In genomic region chr12:86974387-86975288, GRCm38 (mm10) we compare ENCODE assay signal across 8 mouse cellular contexts. TPM values are rescaled to one million over a fixed set of nuclear protein-coding genes. Genes with fewer than 3 reads are reported as not detected.
DNase-seq lines count a peak whose midpoint lies in the region; ATAC-seq and TF ChIP-seq lines count a peak whose summit lies in the region.

No protein-coding gene starts in this region.

- peak; percentile 50; the same call in 1 of the 2 replicates for ATAC-seq in erythroid progenitor cell, adult 5-6 weeks (replicated peaks; ENCODE audit: low FRiP score, poor library complexity, severe bottlenecking)
- 0 out of 2 replicates have a peak, but pooled peaks have one; percentile 27 for ATAC-seq in heart, embryonic 15.5 days (replicated peaks; ENCODE audit: insufficient number of reproducible peaks, insufficient read depth, low FRiP score, low read depth)
- peak; percentile 49 for ATAC-seq in liver, postnatal 0 days
- ATAC-seq in neural tube, embryonic 14.5 days (ENCODE audit: low read depth), result peak; percentile 83

- TF ChIP-seq CTCF in bone marrow macrophage, adult 2 months (IDR thresholded peaks at IDR 0.05; ENCODE audit: low read depth, low read length), result peak; percentile 97
- peak; percentile 96 for TF ChIP-seq CTCF in liver, postnatal 0 days (IDR thresholded peaks at IDR 0.05; ENCODE audit: low read depth)

- TF ChIP-seq EP300 in liver, postnatal 0 days (IDR thresholded peaks at IDR 0.05; ENCODE audit: low read depth), result no peak

- H3K27ac ChIP-seq in bone marrow macrophage, adult 2 months (ENCODE audit: insufficient read depth, low read depth, low read length), result no peak overlapping the region
- H3K27ac ChIP-seq in heart, embryonic 15.5 days, result peak overlapping the region; percentile 34; the same call in 1 of the 2 replicates
- no peak overlapping the region for H3K27ac ChIP-seq in liver, postnatal 0 days (ENCODE audit: low read depth)
- H3K27ac ChIP-seq in neural tube, embryonic 14.5 days (ENCODE audit: low read depth, low read length), result peak overlapping the region; percentile 88

- no peaks in the 10 kb centered on the region for H3K36me3 ChIP-seq in heart, embryonic 15.5 days
- no peaks in the 10 kb centered on the region for H3K36me3 ChIP-seq in liver, postnatal 0 days (replicated peaks; ENCODE audit: insufficient read depth, low read length)
- H3K36me3 ChIP-seq in neural tube, embryonic 14.5 days (ENCODE audit: control insufficient read depth, insufficient read depth, low read length), result no peaks in the 10 kb centered on the region

- peak overlapping the region; percentile 70 for H3K4me2 ChIP-seq in heart, embryonic 15.5 days
- peak overlapping the region; percentile 56 for H3K4me2 ChIP-seq in liver, postnatal 0 days (ENCODE audit: low read depth, low read length)
- peak overlapping the region; percentile 43 for H3K4me2 ChIP-seq in neural tube, embryonic 14.5 days (ENCODE audit: low read depth, low read length)

- peaks cover 18% of the 10 kb centered on the region for H3K4me1 ChIP-seq in bone marrow macrophage, adult 2 months (ENCODE audit: control insufficient read depth, insufficient read depth, low read length)
- H3K4me1 ChIP-seq in heart, embryonic 15.5 days (replicated peaks), result peaks cover 33% of the 10 kb centered on the region
- H3K4me1 ChIP-seq in liver, postnatal 0 days (ENCODE audit: insufficient read depth), result peaks cover 9% of the 10 kb centered on the region
- peaks cover 32% of the 10 kb centered on the region for H3K4me1 ChIP-seq in neural tube, embryonic 14.5 days (ENCODE audit: control insufficient read depth, insufficient read depth, low read length)

- H3K9ac ChIP-seq in heart, embryonic 15.5 days, result peak overlapping the region; percentile 41
- no peak overlapping the region for H3K9ac ChIP-seq in liver, postnatal 0 days (replicated peaks)
- H3K9ac ChIP-seq in neural tube, embryonic 14.5 days (replicated peaks; ENCODE audit: low read depth, low read length), result peak overlapping the region; percentile 34; the same call in 1 of the 2 replicates

- no peak for TF ChIP-seq POLR2A in bone marrow macrophage, adult 2 months (IDR thresholded peaks at IDR 0.05; ENCODE audit: borderline replicate concordance, low read depth, low read length)

- no peaks in the 10 kb centered on the region for H3K9me3 ChIP-seq in heart, embryonic 15.5 days (replicated peaks)
- H3K9me3 ChIP-seq in liver, postnatal 0 days (ENCODE audit: low read length), result no peaks in the 10 kb centered on the region
- H3K9me3 ChIP-seq in neural tube, embryonic 14.5 days (ENCODE audit: control insufficient read depth, low read length), result no peaks in the 10 kb centered on the region

- peak overlapping the region; percentile 46 for H3K4me3 ChIP-seq in bone marrow macrophage, adult 2 months (ENCODE audit: insufficient read depth, low read length)
- peak overlapping the region; percentile 37 for H3K4me3 ChIP-seq in heart, embryonic 15.5 days
- no peak overlapping the region for H3K4me3 ChIP-seq in liver, postnatal 0 days (ENCODE audit: low read depth, low read length)
- no peak overlapping the region for H3K4me3 ChIP-seq in neural tube, embryonic 14.5 days (ENCODE audit: low read depth, low read length)

- DNase-seq in B cell, adult 2 months, result peak; percentile 86
- peak; percentile 67 for DNase-seq in kidney, postnatal 14 days
- peak; percentile 81 for DNase-seq in liver, postnatal 0 days
- peak; percentile 32 to 34 for DNase-seq in thymus, adult 18-20 months

- peaks cover 17% of the 10 kb centered on the region for H3K27me3 ChIP-seq in heart, embryonic 15.5 days
- peaks cover 9% of the 10 kb centered on the region; the same call in 1 of the 2 replicates for H3K27me3 ChIP-seq in liver, postnatal 0 days (ENCODE audit: insufficient read depth, low read length)
- peaks cover 2% of the 10 kb centered on the region; the same call in 1 of the 2 replicates for H3K27me3 ChIP-seq in neural tube, embryonic 14.5 days (ENCODE audit: control insufficient read depth, insufficient read depth, low read length)

- WGBS in heart, embryonic 15.5 days, result 7% methylated on average over 40 of the region's 40 CpGs
- WGBS in liver, postnatal 0 days (ENCODE audit: insufficient replicate concordance), result 14% methylated on average over 37 of the region's 40 CpGs
- 4% methylated on average over 40 of the region's 40 CpGs for WGBS in neural tube, embryonic 14.5 days

RNA-seq across cellular contexts. Expression of gene Zdhhc22, which starts 15.6 kb away (rescaled TPM):
- polyA plus RNA-seq in bone marrow macrophage, adult 2 months (2012; ENCODE audit: insufficient read depth, insufficient read length, missing spikeins), result not detected in 2 replicates
- total RNA-seq in erythroid progenitor cell, adult 5-6 weeks (2015; ENCODE audit: low replicate concordance), result not detected in 2 replicates
- total RNA-seq in erythroid progenitor cell, adult 5-6 weeks (2017; ENCODE audit: low replicate concordance), result not detected in 2 replicates
- 0.06 TPM in 1 of 2 replicates, not detected in the other for polyA plus RNA-seq in heart, embryonic 15.5 days (2015; fragmentation: Nextera tagmentation; extraction: Ambion mirVana)
- polyA plus RNA-seq in liver, postnatal 0 days (2015; fragmentation: Nextera tagmentation; extraction: Ambion mirVana), result not detected in 2 replicates
- polyA plus RNA-seq in neural tube, embryonic 14.5 days (2014; fragmentation: Nextera tagmentation; extraction: Ambion mirVana), result 10.3 and 20.5 TPM in 2 replicates

RNA-seq across cellular contexts. Expression of gene Cipc, which starts 27.8 kb away (rescaled TPM):
- 21.3 and 23.0 TPM in 2 replicates for polyA plus RNA-seq in bone marrow macrophage, adult 2 months (2012; ENCODE audit: insufficient read depth, insufficient read length, missing spikeins)
- 8.6 and 9.2 TPM in 2 replicates for total RNA-seq in erythroid progenitor cell, adult 5-6 weeks (2015; ENCODE audit: low replicate concordance)
- total RNA-seq in erythroid progenitor cell, adult 5-6 weeks (2017; ENCODE audit: low replicate concordance), result 5.8 and 16.4 TPM in 2 replicates
- 18.7 and 23.4 TPM in 2 replicates for polyA plus RNA-seq in heart, embryonic 15.5 days (2015; fragmentation: Nextera tagmentation; extraction: Ambion mirVana)
- polyA plus RNA-seq in liver, postnatal 0 days (2015; fragmentation: Nextera tagmentation; extraction: Ambion mirVana), result 4.4 and 4.7 TPM in 2 replicates
- 51.7 and 54.2 TPM in 2 replicates for polyA plus RNA-seq in neural tube, embryonic 14.5 days (2014; fragmentation: Nextera tagmentation; extraction: Ambion mirVana)

RNA-seq across cellular contexts. Expression of gene Tmem63c, which starts 46.5 kb away (rescaled TPM):
- not detected in 2 replicates for polyA plus RNA-seq in bone marrow macrophage, adult 2 months (2012; ENCODE audit: insufficient read depth, insufficient read length, missing spikeins)
- not detected in 2 replicates for total RNA-seq in erythroid progenitor cell, adult 5-6 weeks (2015; ENCODE audit: low replicate concordance)
- total RNA-seq in erythroid progenitor cell, adult 5-6 weeks (2017; ENCODE audit: low replicate concordance), result 0.53 TPM in 1 of 2 replicates, not detected in the other
- polyA plus RNA-seq in heart, embryonic 15.5 days (2015; fragmentation: Nextera tagmentation; extraction: Ambion mirVana), result 0.05 and 0.10 TPM in 2 replicates
- not detected in 2 replicates for polyA plus RNA-seq in liver, postnatal 0 days (2015; fragmentation: Nextera tagmentation; extraction: Ambion mirVana)
- polyA plus RNA-seq in neural tube, embryonic 14.5 days (2014; fragmentation: Nextera tagmentation; extraction: Ambion mirVana), result 10.7 and 15.8 TPM in 2 replicates

Comparison
In these comparisons a context has a peak if more than half of its experiments do, and no peak if none do; other contexts are left out.
1. DNase-seq: peak in every context shown above with its lines; median percentile 86 in B cell, adult 2 months; 81 in liver, postnatal 0 days; 67 in kidney, postnatal 14 days; 33 in thymus, adult 18-20 months.
2. H3K27ac ChIP-seq: peak in heart, embryonic 15.5 days (single experiment) and neural tube, embryonic 14.5 days (single experiment); none in bone marrow macrophage, adult 2 months (single experiment) and liver, postnatal 0 days (single experiment).
3. H3K4me3 ChIP-seq: peak in bone marrow macrophage, adult 2 months (single experiment) and heart, embryonic 15.5 days (single experiment); none in liver, postnatal 0 days (single experiment) and neural tube, embryonic 14.5 days (single experiment).
4. ATAC-seq: peak in every context shown above with its lines; median percentile 83 in neural tube, embryonic 14.5 days; 50 in erythroid progenitor cell, adult 5-6 weeks; 49 in liver, postnatal 0 days; 27 in heart, embryonic 15.5 days.
5. RNA of gene Zdhhc22, which starts 15.6 kb away (polyA plus RNA-seq): 10.3 to 20.5 TPM in neural tube, embryonic 14.5 days; not detected in bone marrow macrophage, adult 2 months, 0.06 TPM in heart, embryonic 15.5 days and not detected in liver, postnatal 0 days; every median in the first group is over 10 times any median in the second.
6. RNA of gene Tmem63c, which starts 46.5 kb away (polyA plus RNA-seq): 10.7 to 15.8 TPM in neural tube, embryonic 14.5 days; 0.05 to 0.10 TPM in heart, embryonic 15.5 days, not detected in bone marrow macrophage, adult 2 months and not detected in liver, postnatal 0 days; every median in the first group is over 10 times any median in the second.
7. Peak in every context shown above with its lines, with median percentiles within 50 percentile points of each other: H3K4me2 ChIP-seq.